Mouse (Mus musculus) kidney, postnatal 14 days (tissue): Measurements from ENCODE around the gene Akain1.

Experiments used
- DNase-seq: peaks from one replicate; pipeline ENCODE4 v3.0.0; 2022; ENCODE audit warnings: mixed read lengths

Gene Akain1

DNA sequence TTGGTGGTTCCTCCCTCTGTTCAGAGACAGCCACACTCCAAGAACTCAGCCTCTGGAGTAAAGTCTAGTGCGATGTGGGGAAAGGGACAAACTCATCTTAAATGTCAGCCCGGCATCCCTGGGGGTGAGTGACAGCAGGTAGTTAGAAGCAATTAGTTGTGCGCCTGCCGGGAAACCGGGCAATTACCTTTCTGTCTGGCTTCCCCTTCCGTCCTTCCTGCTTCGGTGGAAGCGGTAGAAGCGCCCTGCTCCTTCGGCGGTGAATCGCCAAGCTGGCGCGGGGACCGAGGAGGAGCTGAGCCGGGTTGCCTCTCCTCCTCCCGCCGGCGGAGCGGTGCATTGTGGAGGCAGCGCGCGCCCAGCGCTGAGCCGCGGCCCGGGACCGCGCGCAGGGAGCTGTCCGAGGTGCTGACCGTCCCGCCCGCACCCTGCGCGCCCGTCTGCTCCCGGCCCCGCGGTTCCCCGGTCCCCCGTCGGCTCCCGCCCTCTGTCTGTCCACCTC is at the start of gene Akain1:
Gene Akain1, plus strand, starts transcription at position 337 of the 502 bp plus-strand sequence.
- peak; percentile 85 for DNase-seq

DNA sequence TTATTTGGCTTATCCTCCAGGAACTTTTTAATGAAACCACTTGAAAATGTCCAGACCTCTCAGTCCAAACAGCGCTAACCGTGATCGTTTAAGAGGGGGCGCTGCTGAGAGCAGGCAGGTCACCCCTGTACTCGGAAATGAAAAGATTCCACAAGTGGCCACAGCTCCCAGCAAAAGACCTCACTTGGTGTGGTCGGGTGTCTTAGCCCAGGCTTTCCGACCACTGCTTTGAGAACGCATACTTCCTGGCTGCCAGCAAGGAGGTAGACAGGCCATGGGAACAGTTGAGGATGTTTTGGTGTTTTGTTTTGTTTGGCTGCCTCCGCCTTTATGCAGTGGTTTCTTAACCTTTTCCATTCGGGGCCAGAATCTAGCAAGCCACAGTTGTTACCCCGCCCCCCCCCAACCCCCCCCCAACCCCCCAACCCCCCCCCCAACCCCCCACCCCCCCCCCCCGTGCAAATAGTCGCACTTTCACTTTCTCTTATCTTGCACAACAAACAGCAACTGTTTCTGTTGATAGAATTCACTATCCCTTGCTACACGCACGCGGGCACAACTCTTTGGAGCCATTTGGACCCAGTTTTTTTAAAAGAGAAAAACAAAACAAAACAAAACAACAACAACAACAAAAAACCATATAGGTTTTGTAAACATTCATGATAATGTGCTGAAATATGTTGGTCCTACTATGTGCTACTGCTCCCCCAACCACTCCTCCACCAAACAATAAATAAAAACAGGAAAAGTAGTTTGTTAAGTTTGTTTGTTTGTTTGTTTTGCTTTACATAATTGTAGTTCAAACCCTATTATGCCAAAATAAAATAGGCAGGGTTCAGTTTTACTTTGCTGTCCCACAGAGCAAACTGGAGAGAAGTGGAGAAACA is 42.7 kb upstream of the Akain1 start:
- peak; percentile 48 for DNase-seq

- DNase-seq, result no peak
Observed at GRCm38 (mm10) chr17:69397163-69397562, 42.0 kb upstream of the Akain1 start.

DNA sequence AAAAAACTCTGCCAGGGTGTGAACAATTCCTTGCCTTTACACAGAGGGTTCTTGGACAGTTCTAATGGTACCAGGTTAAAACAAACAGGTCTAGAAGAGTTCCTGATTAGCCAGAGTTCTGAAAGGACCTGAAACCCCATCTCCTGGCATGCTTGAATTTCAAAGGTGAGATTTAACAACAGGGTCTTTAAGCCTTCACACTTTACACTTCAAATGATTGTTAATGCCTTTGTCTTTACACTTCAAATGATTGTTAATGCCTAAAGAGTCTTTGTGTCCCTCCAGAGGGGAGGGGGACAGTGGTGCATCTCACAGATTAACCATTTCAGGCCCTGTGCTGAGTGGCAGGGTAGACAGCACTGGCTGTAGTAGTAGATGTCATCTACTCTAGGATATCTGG is 41.0 kb upstream of the Akain1 start:
- DNase-seq, result no peak

- DNase-seq, result no peak
Observed at GRCm38 (mm10) chr17:69401146-69401545, 38.0 kb upstream of the Akain1 start.

- DNase-seq, result no peak
Observed at GRCm38 (mm10) chr17:69416163-69416562, 23.0 kb upstream of the Akain1 start.

DNA sequence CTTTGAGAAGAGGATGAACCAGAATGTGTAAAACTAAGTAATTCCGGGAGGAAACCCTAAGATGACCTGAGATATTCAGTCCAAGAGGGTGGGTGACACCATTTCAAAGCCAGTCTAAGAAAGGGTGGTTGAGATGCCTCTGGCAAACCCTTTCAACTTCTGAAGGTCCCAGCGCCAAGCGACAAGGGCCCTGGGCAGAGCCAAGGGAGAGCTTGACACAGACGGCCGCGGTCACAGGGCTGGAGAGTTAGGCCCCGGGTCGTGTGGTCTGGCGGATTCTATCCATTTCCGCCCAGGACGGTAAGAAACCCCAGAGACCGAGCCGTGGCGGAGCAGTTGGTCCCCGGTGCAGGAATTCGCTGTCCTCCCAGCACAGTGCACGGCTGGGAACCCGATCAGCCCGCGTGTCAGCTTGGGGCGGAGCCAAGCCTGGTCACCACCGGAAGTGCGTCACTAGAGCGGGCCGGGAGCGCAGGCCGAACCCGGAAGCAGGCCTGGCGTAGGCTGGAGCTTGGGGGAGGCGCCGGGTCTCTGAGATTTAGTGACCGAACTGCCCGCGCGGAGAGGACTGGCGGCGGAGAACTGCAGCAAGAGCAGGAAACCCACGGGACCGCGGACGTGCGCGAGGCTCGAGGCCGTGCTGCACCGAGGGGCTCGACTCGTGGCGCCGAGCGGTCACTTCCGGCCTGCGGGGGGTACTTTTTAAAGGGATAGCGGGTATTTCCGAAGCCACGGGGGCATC is 22.0 kb upstream of the Akain1 start:
- DNase-seq, result peak; percentile 96

- no peak for DNase-seq
Observed at GRCm38 (mm10) chr17:69417724-69418373, 21.3 kb upstream of the Akain1 start.

- no peak for DNase-seq
Observed at GRCm38 (mm10) chr17:69421592-69421991, 17.5 kb upstream of the Akain1 start.

- DNase-seq, result no peak
Observed at GRCm38 (mm10) chr17:69437836-69438235, 1.3 kb upstream of the Akain1 start.

DNA sequence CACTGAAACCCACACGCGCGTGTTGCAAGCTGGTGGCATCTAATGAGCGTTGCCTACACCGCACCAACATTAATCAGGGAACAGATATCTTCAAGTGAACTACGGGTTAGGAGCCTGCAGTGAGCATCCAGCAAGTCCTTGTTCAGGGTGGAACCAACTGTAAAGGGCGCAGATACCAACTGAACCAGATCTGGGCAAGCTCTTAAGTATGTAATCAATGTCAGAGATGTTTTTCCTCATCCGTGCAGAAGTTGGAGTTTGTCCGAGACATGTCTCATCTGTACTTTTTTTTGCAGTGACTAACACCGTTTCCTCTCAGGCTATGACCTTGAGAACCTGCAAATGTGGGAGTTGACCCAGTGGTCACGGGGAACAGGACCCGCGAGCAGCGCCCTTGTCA is 640 bp upstream of the Akain1 start:
- no peak for DNase-seq

DNA sequence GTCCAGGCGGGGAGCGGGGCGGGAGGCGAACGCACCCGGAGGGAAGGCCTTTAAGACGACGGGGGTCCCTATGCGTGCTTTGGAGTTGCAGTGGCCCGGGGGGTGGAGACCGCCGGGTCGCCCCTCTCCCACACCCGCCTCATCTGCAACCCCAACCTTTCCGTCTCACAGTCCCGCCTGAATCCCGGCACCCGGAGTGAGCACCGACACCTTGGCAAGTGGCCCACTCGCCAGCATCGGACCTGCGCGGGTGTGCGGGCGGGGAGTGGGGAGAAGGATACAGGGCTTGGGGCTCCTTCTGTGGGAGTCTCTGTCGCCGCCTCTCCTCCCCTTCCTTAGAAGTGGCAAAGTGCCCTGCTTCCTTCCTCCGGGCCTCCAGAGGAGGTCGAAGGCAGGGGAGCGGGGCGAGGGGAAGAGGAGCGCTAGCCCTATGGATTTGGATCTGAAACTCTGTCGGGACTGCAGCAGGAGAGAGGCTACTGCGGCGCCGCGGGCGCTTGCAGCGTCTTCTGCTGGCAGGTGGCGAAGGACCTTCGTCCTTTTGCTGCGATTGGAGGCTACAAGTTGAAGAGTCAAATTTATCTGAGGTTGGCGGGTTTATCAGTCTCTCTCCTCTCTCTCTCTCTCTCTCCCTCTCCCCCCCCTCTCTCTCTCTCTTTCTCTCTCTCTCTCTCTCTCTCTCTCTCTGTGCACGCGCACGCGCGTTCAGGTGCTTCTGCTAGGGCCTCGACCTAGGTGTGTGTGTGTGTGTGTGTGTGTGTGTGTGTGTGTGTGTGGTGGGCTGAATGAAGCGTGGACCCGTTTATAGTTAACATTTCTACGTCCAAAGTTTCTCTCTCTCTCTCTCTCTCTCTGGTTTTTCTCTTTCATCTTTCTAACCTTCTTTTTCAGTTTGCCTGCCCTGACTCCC is 700 bp downstream of the Akain1 start:
- peak; percentile 4 for DNase-seq

DNA sequence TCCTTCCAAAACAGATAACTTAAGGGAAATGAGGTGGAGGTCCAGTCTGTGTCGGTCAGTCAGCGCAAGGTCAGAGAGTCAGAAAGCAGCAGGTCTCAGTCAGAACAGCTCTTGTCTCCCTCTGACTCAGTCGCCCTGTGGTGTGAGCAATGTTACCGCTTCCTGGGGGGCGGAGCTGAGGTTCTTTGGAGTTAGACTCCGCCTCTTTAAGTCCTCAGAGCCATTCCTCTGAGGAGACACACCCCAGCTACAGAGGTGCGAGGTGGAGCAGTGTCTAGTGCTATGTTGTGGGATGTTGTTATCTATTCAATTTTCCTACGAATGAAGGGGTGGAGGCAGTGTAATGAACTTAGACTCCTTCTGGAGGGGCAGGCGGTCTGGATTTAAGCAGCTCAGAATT is 1.9 kb downstream of the Akain1 start:
- no peak for DNase-seq

GRCm38 (mm10) chr17:69448679-69449078 is 9.6 kb downstream of the Akain1 start:
- no peak for DNase-seq

GRCm38 (mm10) chr17:69461680-69462079 is 22.6 kb downstream of the Akain1 start:
- DNase-seq, result no peak

DNA sequence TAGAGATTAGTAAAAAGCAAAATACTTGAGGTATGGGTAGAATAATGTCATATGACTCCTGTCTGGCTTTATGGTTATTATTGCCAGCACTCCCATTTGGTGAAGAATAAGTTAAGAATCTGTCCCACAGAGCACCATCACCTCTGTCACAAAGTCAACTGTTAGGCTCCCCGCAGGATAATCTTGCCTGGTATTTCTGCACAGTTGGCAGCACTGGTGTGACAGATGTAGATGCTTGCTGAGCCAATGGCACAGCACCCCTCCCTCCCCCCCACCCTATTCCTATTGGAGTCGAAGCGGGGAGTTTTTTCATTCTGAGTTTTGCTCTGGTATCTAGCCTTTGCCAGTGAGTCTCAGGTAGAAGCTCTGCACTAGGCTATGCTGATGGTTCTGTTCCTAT is 23.9 kb downstream of the Akain1 start:
- DNase-seq, result no peak

- DNase-seq, result no peak
Observed at GRCm38 (mm10) chr17:69471171-69471570, 32.0 kb downstream of the Akain1 start.

DNA sequence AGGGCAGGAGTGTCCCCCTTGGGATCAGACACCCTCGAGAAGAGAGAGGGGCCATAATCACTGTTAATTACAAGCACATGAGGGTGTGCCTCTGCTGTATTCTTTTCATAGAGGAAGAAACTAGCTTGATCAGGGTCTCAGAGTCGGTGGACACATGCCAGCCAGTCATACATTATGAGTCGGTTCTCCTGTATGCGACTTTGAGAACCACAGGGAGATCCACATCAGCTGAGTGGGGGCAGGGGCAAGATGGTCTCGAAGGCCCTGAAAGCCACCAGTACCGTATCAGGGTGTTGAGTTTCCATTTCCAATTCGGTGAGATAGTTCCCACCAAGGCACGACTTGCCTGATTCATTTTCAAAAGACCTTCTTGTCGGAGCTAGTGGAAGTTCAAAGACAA is 33.3 kb downstream of the Akain1 start:
- DNase-seq, result no peak

DNA sequence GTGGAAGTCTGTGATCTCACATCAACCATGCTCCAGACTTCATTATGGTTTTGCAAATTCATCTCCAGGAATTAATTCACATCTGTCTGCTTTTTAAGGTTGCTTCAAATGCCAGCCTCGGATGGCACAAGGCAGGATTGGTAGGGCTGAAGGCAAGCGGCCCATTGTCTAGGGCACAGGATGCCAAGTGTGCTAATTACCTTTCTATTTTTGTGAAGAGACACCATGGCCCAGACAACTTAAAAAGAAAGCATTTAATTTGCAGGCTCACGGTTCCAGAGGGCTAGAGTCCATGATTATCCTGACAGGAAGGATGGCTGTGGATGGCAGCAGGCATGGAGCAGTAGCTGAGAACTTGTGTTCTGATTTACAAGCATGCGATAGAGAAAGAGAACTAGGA is 35.0 kb downstream of the Akain1 start:
- no peak for DNase-seq

GRCm38 (mm10) chr17:69475423-69475822 is 36.3 kb downstream of the Akain1 start:
- DNase-seq, result peak; percentile 48

GRCm38 (mm10) chr17:69477526-69477925 is 38.4 kb downstream of the Akain1 start:
- no peak for DNase-seq

DNA sequence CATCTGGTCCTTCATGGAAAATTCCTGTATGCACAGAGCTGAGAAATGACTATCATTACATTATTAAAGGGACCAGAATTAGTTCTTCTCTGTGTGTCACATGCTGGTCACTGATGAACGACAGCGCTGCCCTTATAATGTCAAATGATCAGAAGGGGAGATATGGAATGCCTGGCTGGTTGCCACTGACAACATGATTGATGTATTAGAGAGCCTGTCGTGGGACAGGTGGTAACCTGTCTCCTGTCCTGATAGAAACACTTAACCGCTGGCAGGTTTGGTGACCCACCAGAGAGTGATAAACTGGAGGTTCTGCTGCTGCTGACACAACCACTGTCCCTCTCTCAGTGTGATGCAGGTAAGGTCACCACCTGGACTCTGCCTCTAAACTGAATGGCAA is 40.1 kb downstream of the Akain1 start:
- no peak for DNase-seq
